Mouse (Mus musculus) lung, adult 2 months (tissue): Measurements from ENCODE around the gene Nedd4.

Experiments used
- CTCF ChIP-seq: fragments of 200-500 bp; IDR thresholded peaks from 2 replicates; pipeline ENCODE4 v1.5.1; 2011; ENCODE audit warnings: mild to moderate bottlenecking, low read length, control low read depth; ENCODE audit not compliant: insufficient read depth
- POLR2A ChIP-seq: fragments of 200-500 bp; IDR thresholded peaks from 2 replicates; pipeline ENCODE4 v1.6.1; 2011; ENCODE audit warnings: low read depth, mild to moderate bottlenecking, control low read depth, low read length, borderline replicate concordance; ENCODE audit errors: extremely low read depth

DNA sequence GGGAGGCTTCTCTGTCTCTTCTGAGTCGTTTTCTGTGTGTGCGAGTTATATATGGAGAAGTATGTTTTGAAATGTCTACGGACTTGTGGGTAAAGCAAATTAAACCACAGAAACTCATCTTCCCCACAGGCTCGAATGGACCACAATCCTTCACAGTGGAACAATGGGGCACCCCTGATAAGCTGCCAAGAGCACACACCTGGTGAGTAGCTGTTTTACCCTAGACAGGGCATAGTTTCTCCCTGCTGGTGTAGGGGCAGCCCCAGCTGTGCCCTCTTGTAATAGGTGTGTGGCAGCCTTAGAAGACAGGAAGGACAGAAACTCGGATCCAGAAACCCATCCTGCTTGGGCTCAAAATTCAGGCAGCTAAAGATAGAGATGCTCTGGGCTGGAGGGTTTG lies 84.1 kb downstream of the Nedd4 start:
- TF ChIP-seq CTCF: no peak
- TF ChIP-seq POLR2A: no peak
